Mouse (Mus musculus) embryonic facial prominence, embryonic 14.5 days (tissue): Measurements from ENCODE around the gene Gpr108. TPM values are rescaled to one million over a fixed set of nuclear protein-coding genes. Genes with fewer than 3 reads are reported as not detected.

Source experiments
- ATAC-seq: fragments of 200-750 bp; cut with Nextera tagmentation; 2 replicates; pipeline ENCODE4 v1.8.0; 2017; ENCODE audit warnings: low read depth, moderate number of reproducible peaks, moderate TSS enrichment
- DNase-seq: peaks from one replicate; pipeline ENCODE4 v3.0.0-alpha.2; 2015; ENCODE audit warnings: low spot score
- H3K27ac ChIP-seq: fragments of 300-500 bp; sonication (generic); replicated peaks from 2 replicates; pipeline ENCODE4 v1.5.1; 2014; ENCODE audit warnings: low read depth, mild to moderate bottlenecking, low read length, moderate library complexity
- H3K27me3 ChIP-seq: fragments of 300-500 bp; sonication (generic); replicated peaks from 2 replicates; pipeline ENCODE4 v1.6.1; 2014; ENCODE audit warnings: low read length; ENCODE audit not compliant: control insufficient read depth, insufficient read depth
- H3K36me3 ChIP-seq: fragments of 300-500 bp; sonication (generic); 2 replicates; pipeline ENCODE4 v1.6.1; 2014; ENCODE audit warnings: low read length, mixed read lengths; ENCODE audit not compliant: control insufficient read depth, insufficient read depth
- H3K4me1 ChIP-seq: fragments of 300-500 bp; sonication (generic); 2 replicates; pipeline ENCODE4 v1.6.1; 2014; ENCODE audit warnings: antibody characterized with exemption, low read length; ENCODE audit not compliant: control insufficient read depth, insufficient read depth
- H3K4me2 ChIP-seq: fragments of 300-500 bp; sonication (generic); 2 replicates; pipeline ENCODE4 v1.6.1; 2014; ENCODE audit warnings: low read depth, mild to moderate bottlenecking, low read length, moderate library complexity, mixed read lengths
- H3K4me3 ChIP-seq: fragments of 300-500 bp; sonication (generic); 2 replicates; pipeline ENCODE4 v1.5.1; 2014; ENCODE audit warnings: low read depth, mild to moderate bottlenecking, low read length
- H3K9ac ChIP-seq: fragments of 300-500 bp; sonication (generic); 2 replicates; pipeline ENCODE4 v1.6.1; 2014; ENCODE audit warnings: low read depth, mild to moderate bottlenecking, low read length, moderate library complexity, mixed read lengths
- H3K9me3 ChIP-seq: fragments of 300-500 bp; sonication (generic); 2 replicates; pipeline ENCODE4 v1.6.1; 2016; ENCODE audit warnings: low read length; ENCODE audit not compliant: control insufficient read depth
- WGBS: fragments of 180-500 bp; shearing (Covaris S2); extraction: QIAGEN DNeasy Blood & Tissue Kit; methylation state at CpG from one replicate; pipeline ENCODE4 v1.1.7; 2014; 5-methylcytosine and 5-hydroxymethylcytosine counted together
- microRNA-seq: library from miRNA; unstranded; fragments of <30 nt; microRNA quantifications from one replicate; pipeline ENCODE4, GENCODE M21; 2016; ENCODE audit warnings: borderline number of aligned reads
- polyA plus RNA-seq: library from polyadenylated mRNA; unstranded; fragments of >200 nt; fragmentation: Nextera tagmentation; extraction: Ambion mirVana; gene quantifications from 2 replicates; pipeline ENCODE4 v1.2.1, GENCODE M21; 2014

Gene Gpr108
- polyA plus RNA-seq, 1 experiment from 2014 or later = 37.1 TPM

- Histone ChIP-seq H3K4me3 (no peak overlapping the region), H3K27ac (no peak overlapping the region), H3K9ac (no peak overlapping the region), H3K4me1 (no peaks in the 10 kb centered on the region), H3K4me2 (no peak overlapping the region), H3K27me3 (no peaks in the 10 kb centered on the region), H3K36me3 (no peaks in the 10 kb centered on the region), H3K9me3 (no peaks in the 10 kb centered on the region)
- WGBS = 63% methylated on average over 8 of the region's 8 CpGs
- peak; percentile 53; the same call in 1 of the 2 replicates for ATAC-seq
- peak; percentile 27 for DNase-seq
Measured at GRCm38 (mm10) chr17:57195326-57196010, 52.8 kb downstream of the Gpr108 start.

GRCm38 (mm10) chr17:57194771-57195170 lies 53.5 kb downstream of the Gpr108 start:
- Histone ChIP-seq H3K4me3 (no peak overlapping the region), H3K27ac (no peak overlapping the region), H3K4me2 (no peak overlapping the region), H3K36me3 (no peaks in the 10 kb centered on the region), H3K27me3 (no peaks in the 10 kb centered on the region), H3K4me1 (no peaks in the 10 kb centered on the region), H3K9me3 (no peaks in the 10 kb centered on the region), H3K9ac (no peak overlapping the region)
- ATAC-seq = no peak
- DNase-seq = no peak
- WGBS = 75% methylated on average over 3 of the region's 3 CpGs

GRCm38 (mm10) chr17:57194041-57194507 lies 54.2 kb downstream of the Gpr108 start, which contains the start of gene Tnfsf14:
Gene Tnfsf14 (minus strand): TSS chr17:57194177.
- no peak within 1 kb of the TSS for H3K4me3 ChIP-seq

GRCm38 (mm10) chr17:57188510-57189192 lies 59.6 kb downstream of the Gpr108 start:
- H3K4me2 ChIP-seq = no peak overlapping the region
- 82% methylated on average over 12 of the region's 12 CpGs for WGBS
- no peak overlapping the region for H3K9ac ChIP-seq
- ATAC-seq = no peak
- no peaks in the 10 kb centered on the region for H3K9me3 ChIP-seq
- no peaks in the 10 kb centered on the region for H3K4me1 ChIP-seq
- no peak overlapping the region for H3K27ac ChIP-seq
- no peak for DNase-seq
- H3K27me3 ChIP-seq = no peaks in the 10 kb centered on the region
- no peaks in the 10 kb centered on the region for H3K36me3 ChIP-seq
- H3K4me3 ChIP-seq = no peak overlapping the region

More at GRCm38 (mm10) chr17:57194041-57194507, 54.2 kb downstream of the Gpr108 start, which contains the start of gene Tnfsf14:
- Histone ChIP-seq H3K4me2 (no peak within 1 kb of the TSS), H3K36me3 (no peaks in the 10 kb centered on the region), H3K27me3 (no peaks in the 10 kb centered on the region), H3K9me3 (no peaks in the 10 kb centered on the region), H3K9ac (no peak within 1 kb of the TSS), H3K4me1 (no peaks in the 10 kb centered on the region), H3K27ac (no peak within 1 kb of the TSS)
- peak; percentile 6 for DNase-seq
- WGBS = 78% methylated on average over 11 of the region's 11 CpGs
- ATAC-seq = no peak

- H3K27ac ChIP-seq = no peak overlapping the region
- H3K9me3 ChIP-seq = no peaks in the 10 kb centered on the region
- 75% methylated on average over 2 of the region's 2 CpGs for WGBS
- DNase-seq (no peak), ATAC-seq (no peak)
- no peak overlapping the region for H3K4me3 ChIP-seq
- no peak overlapping the region for H3K4me2 ChIP-seq
- H3K36me3 ChIP-seq = no peaks in the 10 kb centered on the region
- no peaks in the 10 kb centered on the region for H3K4me1 ChIP-seq
- H3K9ac ChIP-seq = no peak overlapping the region
- no peaks in the 10 kb centered on the region for H3K27me3 ChIP-seq
Measured at GRCm38 (mm10) chr17:57185641-57186040, 62.6 kb downstream of the Gpr108 start.

Small RNA genes within 50 kb of the gene (microRNA-seq; reads per million reads assigned to microRNA genes)
- not detected for gene Mir6978

Other genes with a start within 250 kb of the Gpr108 start
- gene Pspn, start 248.4 kb downstream of the Gpr108 start, polyA plus RNA-seq = 0.84 TPM in 1 of 2 replicates, not detected in the other
- 55.4 and 55.5 TPM in 2 replicates for gene Gtf2f1, start 237.2 kb downstream of the Gpr108 start, polyA plus RNA-seq
- gene Gm17949, start 237.0 kb downstream of the Gpr108 start, polyA plus RNA-seq = 0.19 and 0.41 TPM in 2 replicates
- 43.5 and 44.9 TPM in 2 replicates for gene Khsrp, start 216.9 kb downstream of the Gpr108 start, polyA plus RNA-seq
- gene Slc25a41, start 206.8 kb downstream of the Gpr108 start, polyA plus RNA-seq = not detected in 2 replicates
- 5.5 and 8.1 TPM in 2 replicates for gene Crb3, start 189.3 kb downstream of the Gpr108 start, polyA plus RNA-seq
- gene Slc25a23, start 188.6 kb downstream of the Gpr108 start, polyA plus RNA-seq = 6.9 and 7.8 TPM in 2 replicates
- 1.6 and 2.1 TPM in 2 replicates for gene Dennd1c, start 169.9 kb downstream of the Gpr108 start, polyA plus RNA-seq
- 22.9 and 28.7 TPM in 2 replicates for gene Tubb4a, start 160.7 kb downstream of the Gpr108 start, polyA plus RNA-seq
- gene Tnfsf9, start 143.1 kb downstream of the Gpr108 start, polyA plus RNA-seq = 4.1 and 5.0 TPM in 2 replicates
- not detected in 2 replicates for gene Cd70, start 98.7 kb downstream of the Gpr108 start, polyA plus RNA-seq
- gene Tnfsf14, start 54.3 kb downstream of the Gpr108 start, polyA plus RNA-seq = 0.08 TPM in 1 of 2 replicates, not detected in the other
- 2.0 and 4.6 TPM in 2 replicates for gene C3, start 20.3 kb downstream of the Gpr108 start, polyA plus RNA-seq
- gene Trip10, start 1.0 kb upstream of the Gpr108 start, polyA plus RNA-seq = 32.3 and 36.0 TPM in 2 replicates
- 4.0 and 4.8 TPM in 2 replicates for gene Vav1, start 30.7 kb upstream of the Gpr108 start, polyA plus RNA-seq
- gene Adgre1, start 110.2 kb upstream of the Gpr108 start, polyA plus RNA-seq = 9.8 and 11.5 TPM in 2 replicates